Mouse (Mus musculus) E14TG2a.4 (cell line): ENCODE data around the gene Mapkap1.

Source experiments
- NANOG ChIP-seq: IDR thresholded peaks from 2 replicates; pipeline ENCODE4 v1.6.1; 2014; ENCODE audit warnings: borderline replicate concordance, low read length, mixed read lengths
- POU5F1 ChIP-seq: IDR thresholded peaks from 2 replicates; pipeline ENCODE4 v1.6.1; 2014; ENCODE audit warnings: low read length, borderline replicate concordance

DNA sequence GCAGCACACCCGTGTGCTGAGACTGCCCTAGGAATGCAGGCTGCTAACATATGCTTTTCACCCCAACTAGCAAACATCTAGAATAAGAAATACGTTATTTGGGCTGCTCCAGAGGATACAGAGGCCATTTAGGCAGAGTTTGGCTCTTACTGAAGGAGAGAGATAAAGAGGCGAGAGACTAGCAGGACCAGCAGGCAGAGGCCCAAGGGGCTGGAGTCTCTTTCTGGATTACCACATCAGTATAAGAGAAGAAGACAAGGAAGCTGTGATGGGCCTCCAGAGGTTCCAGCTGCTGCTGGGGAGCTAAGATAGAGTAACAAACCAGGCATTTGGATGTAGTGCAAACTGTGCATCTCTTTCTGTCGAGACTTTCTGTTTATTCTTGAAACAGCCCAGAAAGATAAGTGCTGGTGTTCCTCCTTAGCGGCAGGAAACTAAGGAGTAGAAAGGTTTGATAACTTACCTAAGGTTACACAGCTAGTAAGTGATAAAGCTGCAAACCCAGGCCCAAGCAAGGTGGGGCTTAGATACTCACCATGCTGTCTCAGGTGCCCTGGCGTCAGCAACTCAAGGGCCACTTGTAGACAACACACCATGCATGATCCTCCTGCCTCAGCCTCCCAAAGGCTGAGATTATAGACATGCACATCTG lies 147.1 kb downstream of the Mapkap1 start:
- TF ChIP-seq POU5F1 (no peak), NANOG (no peak)
